Mouse (Mus musculus) bone marrow macrophage, adult 2 months (primary cell): ENCODE data around the gene Mef2d.

ENCODE experiments used
- CTCF ChIP-seq: IDR thresholded peaks from 2 replicates; pipeline ENCODE4 v1.5.1; 2012; ENCODE audit warnings: low read depth, mild to moderate bottlenecking, low read length, moderate library complexity
- POLR2A ChIP-seq: IDR thresholded peaks from 2 replicates; pipeline ENCODE4 v1.6.1; 2012; ENCODE audit warnings: mild to moderate bottlenecking, low read depth, low read length, borderline replicate concordance

DNA sequence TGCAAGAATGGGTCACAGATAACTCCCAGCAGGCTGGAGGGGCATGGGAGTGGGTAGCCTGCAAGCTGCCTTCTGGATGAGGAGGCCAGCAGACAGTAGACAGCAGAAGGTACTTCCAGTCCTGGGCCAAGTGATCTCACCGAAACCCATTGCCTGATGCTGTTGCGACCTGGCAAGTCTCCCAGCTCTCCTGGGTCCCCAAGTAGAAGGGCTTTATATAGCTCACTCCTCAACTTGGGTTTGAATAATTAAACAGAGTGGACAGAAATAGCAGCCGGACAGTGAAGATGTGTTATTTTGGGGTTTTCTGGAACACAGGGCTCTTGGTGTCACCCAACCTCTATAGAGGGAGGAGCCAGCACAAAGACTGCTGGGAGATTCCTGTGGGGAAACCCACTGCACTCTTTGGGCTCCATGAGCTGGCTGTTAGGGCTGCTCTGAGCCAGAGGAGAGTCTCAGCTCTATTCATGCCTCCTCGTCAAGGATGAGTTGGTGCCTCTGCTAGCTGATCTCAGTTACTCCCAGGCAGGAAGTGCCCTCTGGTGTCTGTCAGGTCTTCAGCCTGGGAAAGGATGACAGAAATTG, 8.9 kb upstream of the Mef2d start:
- TF ChIP-seq POLR2A (no peak), CTCF (no peak)
